Mouse (Mus musculus) CD4-positive helper T cell, adult 2 months (primary cell): ENCODE data around the gene Erc2.

ENCODE experiments used
- DNase-seq: peaks from one replicate; pipeline ENCODE4 v3.0.0-alpha.2; 2012; ENCODE audit warnings: low read depth, missing footprints, low spot score

Erc2 gene

DNA sequence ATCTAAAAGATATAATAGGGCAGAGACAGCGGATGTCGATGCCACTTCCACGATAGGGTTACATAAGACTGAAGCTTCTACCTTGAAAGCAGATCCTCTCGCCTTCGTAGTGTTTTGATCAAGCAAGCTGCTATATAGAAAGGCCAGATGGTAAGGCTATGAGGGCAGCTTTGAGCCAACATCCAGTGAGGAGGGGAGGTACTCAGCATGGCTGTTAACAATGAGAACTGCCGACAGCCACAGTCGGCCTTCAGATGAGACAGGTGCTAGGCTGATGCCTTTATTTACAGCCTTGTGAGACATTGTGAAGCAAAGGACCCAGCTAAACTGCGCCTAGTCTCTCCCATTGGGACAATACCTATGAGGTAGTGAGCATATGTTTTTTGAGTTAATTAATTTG, 156.3 kb downstream of the Erc2 start:
- DNase-seq = no peak

DNA sequence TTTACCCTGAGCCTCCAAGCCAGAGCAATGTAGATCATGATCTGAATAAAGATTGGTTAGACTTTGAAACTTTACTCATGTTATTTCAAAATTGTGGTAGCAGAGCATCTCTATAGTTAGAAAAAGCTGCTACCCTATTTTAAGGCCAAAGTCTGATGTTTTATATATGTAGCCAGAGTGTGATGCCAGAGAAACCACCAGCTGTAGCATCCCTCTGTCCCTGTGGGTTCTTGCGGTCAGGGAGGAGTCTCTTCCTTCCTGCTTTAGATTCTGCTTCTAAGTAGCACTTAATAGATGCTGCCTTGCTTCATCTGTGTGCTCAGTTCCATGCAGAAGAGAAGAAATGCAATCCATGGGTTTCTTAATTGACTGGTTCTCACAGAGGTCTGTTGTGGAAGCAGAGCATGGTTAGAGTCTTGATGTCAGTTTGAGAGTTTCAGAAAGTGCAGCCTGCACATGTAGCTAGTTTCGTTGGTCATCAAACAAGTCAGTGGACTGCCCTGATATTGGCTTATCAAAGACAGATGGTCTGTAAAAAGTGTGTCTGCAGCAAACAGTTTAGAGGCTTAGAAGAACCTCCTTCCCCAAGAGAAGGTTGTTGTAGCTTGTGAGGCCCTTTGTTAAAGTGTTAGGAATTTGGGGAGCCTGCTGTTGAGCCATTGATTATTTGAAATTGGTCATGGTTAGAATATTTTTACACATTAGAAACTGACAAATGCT, 156.9 kb downstream of the Erc2 start:
- DNase-seq = no peak

DNA sequence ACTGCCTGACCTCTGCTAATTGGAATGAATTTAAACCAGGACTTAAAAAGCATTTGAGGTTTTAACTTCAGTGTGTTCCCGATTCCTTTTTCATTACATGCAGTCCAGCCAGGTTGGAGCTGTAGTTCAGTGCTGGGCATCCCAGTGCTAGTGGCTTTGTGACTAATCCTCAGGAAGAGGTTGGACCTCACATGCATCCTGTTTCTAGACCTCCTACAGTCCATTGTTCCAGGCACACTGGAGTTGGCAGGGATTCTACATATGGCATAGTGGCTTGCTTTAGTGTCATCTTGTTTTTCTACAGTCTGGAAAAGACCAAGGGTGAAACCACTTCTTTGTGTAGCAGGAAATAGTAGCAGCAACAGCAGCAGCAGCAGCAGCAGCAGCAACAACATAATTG, 159.0 kb downstream of the Erc2 start:
- DNase-seq = no peak

DNA sequence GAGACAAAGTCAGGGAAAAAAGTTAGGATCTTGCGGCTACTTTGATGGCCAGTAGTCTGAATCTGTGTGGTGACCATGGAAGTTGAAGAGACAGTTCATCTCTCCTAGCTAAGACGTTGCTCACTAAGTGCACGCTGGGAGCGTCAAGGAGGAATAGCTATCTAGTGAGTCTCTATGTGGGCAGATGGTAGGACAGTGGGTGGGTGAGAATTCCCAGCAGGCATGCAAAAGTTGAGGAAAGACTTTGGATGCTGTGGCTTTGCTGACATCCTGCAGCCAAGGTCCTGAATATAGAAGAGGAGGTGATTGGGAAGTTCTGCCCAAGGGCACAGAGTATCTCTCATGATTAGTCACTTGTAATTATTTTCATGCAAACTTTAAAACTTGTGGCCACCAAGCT, 162.6 kb downstream of the Erc2 start:
- no peak for DNase-seq

DNA sequence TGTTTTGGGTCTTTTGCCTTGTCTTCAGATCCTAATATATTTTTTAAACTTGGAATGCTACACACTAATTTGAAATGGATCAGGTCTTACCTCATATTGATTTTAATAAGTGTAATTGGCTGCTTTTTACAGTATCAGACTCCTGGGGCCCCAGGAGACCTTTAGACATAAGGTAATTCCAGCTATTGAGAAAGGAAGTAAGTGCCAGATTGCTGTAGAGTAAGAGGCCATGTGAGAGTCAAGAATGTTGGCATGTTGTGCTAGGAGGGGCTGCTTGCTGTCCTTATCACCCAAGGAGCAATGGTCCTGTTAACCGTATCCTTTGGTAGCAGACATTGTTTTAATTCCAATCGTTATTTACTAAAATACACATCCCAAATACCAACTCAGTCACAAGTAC, 163.3 kb downstream of the Erc2 start:
- no peak for DNase-seq

DNA sequence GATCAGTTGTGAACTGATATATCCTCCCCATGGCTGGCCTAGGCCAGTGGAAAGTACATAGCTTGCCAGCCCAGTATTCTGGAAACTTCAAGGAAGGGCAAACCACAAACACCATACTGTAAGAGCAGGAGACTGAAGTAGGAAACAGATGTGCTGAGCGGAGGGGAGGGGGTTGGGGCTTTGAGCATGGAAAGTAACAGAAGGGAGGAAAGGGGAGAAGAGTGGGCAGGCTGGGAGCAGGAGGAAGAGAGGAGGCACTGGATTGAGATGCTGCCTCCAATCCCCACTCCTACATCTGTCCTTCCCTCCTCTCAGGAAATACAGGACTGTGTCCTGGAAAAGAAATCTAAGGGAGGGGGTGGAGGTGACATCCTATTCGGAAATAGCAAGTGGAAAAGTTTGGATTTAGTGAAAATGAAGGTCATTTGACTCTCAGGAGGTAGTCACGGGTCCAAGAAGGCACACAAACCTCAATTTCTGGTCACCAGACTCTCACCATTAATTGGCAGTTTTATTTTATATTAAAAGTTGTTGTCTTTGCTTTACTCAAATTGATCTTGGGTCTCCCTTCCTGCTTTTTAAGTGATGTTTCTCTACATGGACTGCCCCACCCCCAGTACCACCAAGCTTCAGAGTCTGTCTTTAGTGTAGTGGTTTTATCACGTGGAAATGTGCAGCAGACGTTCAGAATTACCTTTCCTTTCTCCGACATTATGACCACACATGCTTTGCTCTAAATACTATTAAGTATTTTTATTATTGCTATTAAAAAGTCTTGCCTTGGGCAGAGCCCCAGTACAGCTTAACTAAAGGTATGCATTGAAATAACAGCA, 167.1 kb downstream of the Erc2 start:
- DNase-seq = no peak

DNA sequence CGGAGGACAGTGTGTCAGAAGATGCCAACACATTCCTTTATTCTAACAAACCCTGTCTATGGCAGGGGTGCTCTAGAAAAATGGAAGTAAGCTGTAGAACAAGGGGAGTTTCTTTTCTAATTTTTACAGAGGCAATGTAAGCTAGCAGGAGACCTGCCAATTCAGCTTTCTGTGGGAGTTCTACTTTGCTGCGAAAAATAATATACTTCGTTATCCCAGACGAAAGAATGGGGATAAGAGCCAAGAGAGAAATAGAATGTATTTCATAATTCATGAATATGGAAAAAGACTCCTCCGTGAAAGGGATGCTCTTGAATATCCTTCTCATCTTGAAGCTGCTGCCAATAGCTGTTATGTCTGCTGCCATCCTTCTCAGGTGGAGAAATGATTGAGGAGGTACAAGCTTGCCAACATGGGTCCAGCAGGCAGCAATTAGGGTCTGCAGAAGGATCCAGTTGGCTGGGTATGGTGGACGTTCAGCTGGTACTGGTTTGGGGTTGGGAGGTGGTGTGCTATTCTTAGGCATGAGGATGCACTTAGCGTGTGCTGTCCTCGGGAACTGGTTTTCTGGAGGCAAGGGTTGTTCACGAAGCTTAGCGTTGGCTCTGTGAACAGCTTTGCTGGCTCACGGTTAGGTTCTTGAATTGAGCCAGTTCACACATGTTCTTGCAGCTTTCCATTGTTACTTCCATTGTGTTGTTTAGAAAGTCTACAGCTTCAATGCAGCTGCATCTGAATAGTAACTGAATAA, 176.1 kb downstream of the Erc2 start:
- peak; percentile 3 for DNase-seq

DNA sequence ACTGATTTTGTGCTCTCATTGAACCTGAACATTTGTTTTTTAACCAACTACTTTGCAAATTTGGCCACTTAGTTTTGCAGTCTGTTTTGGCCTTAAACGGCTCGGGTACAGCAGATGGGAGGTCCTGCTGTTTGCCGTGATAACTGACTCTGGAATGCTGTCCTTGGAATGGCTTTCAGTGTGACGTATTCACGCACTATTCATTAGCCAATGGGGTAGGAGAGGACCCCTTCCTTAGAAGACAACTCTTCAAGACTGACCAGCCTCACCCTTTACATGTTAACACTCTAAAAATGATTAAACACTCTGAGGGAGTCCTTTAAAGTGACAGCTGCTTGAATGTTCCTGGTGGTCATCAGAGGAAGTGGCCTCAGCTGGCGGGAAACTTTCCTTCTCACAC, 178.5 kb downstream of the Erc2 start:
- DNase-seq = no peak

DNA sequence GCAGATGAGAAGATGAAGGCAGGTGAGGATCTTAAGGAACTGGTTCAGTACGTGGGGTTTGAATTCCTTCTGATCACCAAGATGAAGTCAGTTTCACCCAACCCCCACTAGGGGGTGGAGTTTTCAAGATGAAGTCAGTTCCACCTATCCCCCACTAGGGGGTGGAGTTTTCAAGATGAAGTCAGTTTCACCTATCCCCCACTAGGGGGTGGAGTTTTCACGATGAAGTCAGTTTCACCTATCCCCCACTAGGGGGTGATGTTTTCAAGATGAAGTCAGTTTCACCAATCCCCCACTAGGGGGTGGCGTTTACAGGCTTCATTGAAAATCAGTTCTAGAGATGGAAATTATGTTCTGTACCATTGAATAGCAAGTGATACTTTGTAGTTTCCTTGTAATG, 181.7 kb downstream of the Erc2 start:
- peak; percentile 48 for DNase-seq

DNA sequence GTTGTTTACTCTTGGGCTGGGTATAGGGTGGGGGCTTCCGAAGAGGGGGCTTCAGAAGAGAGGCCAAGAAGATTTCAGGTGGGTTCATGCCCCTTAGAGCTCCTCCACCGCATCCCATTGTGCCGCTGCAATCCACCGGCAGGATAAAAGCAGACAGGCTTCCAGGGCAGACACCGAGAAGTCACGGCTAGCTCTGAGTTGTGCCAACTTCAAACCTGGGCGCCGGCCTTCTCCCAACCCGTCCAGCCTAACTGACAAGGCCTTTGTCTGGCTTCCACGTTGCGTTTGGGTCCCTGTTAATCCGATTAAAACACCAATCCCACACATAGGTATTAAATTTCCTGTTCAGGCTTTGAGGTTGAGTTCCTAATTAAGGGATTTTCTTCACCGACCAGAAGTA, 182.8 kb downstream of the Erc2 start:
- DNase-seq = no peak

DNA sequence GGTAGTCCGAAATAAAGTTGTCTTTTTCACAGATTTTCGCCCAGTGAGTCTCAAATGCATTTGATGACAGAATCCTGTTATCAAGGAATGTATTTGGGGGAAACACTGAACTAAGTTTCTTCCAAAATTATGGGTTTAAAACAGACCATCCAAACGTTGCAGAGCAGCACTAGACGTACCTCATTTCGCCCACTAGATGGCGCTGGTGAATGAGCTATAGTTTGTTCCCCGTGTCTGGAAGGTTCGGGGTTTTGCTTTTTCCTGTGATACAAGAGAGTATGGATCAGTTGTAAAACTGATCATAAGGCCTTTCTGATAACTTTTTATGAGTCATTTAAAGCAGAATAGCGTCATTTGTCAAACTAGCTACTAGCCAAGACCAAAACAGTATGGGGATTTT, 185.9 kb downstream of the Erc2 start:
- DNase-seq = no peak

DNA sequence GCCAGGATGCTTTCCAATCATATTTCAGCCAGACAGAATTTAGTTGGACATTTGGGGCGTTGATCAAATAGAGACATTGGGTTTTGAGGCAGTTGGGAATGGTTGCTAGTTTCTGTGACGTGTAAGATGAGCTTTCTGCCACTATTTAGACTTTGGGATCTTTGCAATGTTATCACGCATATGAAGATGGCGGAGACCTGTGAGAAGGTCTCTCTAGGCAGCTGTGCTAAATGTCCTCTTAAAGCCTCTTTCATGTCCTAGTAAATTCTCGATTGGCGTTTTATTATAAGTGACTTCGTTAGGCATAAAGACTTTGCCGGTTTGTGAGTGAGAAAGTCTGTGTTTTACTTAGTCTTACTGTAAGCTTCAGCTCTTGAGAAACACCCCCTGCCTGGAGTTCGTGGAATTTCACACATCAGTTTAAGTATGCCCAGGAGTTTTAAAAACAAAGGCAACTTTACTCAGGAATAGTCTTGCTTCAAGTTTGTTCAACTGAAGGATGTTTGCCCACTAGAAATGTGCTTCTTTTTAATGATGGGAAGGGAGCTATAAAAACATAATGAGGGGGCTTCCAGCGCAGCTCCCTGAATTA, 186.4 kb downstream of the Erc2 start:
- DNase-seq = no peak

DNA sequence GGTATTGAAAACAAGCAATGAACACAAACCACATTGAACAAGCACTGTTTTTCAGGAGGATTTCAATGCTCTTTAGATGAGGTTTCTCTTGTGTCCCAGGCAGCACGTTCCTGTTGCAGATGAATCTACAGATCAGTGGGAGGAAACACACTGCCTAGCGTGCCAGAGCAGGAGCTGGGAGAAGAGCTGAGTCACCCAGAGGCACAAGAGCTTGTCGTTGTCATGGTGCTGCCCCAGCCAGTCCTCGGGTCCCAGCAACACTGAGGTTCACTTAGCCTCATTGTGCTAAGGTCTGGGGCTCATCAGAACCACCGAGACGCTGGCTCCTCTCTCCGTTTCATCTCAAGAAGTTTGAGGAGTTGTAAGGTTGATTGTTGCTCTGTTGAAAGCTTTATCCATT, 188.6 kb downstream of the Erc2 start:
- DNase-seq = no peak

DNA sequence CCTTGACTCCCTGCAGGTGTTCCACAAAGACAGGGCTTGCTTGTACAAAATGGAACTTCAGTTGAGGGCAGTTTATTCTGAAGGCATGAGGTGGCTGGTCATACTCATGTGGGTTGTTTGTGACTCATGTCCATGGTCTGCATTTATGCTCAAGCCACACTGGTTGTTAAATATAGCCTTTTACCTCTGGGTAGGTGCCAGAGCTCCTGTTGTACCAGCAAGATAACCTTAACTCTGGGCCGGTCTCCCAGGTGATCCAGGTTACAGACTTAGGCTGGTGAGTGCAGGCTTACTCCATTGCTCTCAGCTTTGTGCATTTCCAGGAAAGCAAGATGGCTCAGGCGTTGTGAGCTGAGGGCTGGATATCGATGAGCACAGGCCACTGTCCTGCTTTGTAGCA, 189.4 kb downstream of the Erc2 start:
- no peak for DNase-seq

DNA sequence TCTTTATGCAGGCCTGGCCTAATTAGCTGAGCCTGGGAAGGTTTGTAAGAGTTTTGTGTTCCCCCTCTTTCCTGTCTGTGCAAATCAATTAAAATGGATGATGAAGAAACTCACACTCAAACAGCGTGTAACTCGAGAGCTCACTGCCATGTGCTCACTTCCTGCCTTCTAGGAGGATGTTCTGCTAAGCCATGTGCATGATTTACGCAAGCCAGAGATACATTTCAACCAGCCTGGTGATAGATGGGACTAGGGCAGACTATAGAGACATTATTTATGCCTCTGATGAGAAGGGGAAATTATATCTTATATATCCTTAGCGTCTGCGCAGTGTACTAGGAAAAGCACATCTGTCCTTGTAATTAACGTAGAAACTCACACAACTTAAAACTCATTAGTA, 193.5 kb downstream of the Erc2 start:
- DNase-seq = no peak

DNA sequence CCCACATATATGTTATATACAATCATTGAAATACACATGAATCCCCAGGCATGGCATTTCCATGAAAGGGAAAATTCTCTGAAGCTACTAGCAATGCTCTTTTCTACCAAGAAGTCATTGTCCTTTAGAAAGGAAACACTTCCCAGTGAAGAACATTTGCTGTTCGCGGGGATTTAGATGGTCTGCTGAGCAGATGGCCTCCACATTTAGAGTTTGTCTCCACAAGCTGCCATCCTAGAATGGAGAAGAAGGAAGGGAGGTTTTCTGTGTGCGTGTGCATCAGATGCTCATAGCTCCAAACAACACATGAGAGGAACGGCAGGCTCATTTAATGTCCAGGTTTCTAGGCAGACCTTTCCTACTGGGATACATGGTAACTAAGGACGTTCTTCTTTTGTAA, 196.8 kb downstream of the Erc2 start:
- no peak for DNase-seq

DNA sequence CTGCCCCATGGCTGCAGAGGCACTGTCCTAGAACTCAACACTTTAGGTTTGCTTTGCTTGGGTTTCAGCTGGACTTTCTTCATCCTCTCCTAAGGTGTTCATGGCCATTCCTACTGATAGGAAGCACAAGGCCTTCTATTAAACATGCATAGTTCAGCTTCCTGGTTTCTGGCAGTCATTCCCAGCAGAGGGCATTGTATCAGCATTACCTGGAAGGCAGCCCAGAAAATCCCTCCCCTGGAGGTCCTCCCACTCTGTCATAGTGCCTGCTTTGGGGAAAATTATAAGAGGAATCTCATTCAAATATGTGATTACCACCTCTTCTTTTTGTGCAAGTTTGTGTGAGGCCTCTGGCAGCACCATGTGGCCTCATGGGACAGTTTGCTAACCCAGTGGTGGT, 199.6 kb downstream of the Erc2 start:
- DNase-seq = no peak

DNA sequence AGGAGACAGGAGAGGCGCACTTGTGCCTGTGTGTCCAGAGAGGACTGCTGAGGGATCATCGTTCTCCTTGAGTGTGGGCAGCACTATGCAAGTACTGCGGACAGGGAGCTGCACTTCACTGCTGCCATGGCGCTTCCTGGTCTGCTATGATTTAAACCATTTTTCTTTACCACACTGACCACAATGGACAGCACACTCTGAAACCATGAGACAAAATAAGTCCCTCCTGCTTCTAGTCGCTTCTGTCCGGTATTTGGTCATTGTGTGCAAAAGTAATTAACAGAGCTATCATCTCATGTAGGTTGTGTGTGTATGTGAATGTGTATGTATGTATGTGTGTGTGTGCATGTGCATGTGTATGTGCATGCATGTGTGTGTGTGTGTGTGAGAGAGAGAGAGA, 200.3 kb downstream of the Erc2 start:
- DNase-seq = no peak

DNA sequence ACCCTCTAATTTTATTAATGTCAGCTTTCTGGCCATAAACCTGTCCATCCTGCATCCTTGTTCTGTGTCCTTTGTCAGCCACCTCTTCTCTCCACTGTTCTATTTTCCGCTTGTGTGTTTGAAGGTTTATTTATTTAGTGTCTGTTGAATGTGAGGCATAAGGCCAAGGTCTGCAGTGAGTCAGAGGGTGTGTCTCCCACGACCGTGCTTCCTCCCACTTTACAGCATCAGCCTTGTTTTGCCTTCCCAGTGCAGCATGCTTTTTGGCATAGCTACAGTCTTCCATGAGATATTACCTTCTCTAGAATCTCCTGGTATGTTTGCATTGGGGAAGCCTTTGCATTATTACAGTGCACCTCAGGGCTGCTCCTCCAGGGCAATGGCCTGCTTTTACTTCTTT, 200.8 kb downstream of the Erc2 start:
- DNase-seq = no peak

DNA sequence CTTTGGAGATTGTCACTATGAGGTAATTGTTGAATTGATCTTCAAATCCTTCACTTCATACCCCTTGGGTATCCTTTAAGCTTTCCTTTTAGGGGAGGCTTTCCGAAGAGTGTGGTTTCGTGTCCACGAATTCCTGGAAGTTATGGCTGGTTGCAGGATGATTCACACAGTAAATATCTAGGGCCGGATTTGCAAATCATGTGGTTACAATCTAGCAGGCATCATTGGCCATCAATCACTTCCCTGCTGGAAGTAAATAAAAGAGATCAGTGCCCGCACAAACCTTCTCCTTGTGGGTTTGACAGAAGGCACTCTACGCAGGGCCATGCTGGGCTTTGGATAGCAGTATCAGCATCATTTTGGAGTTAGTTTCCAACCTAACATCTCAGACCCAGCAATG, 201.7 kb downstream of the Erc2 start:
- DNase-seq = no peak

DNA sequence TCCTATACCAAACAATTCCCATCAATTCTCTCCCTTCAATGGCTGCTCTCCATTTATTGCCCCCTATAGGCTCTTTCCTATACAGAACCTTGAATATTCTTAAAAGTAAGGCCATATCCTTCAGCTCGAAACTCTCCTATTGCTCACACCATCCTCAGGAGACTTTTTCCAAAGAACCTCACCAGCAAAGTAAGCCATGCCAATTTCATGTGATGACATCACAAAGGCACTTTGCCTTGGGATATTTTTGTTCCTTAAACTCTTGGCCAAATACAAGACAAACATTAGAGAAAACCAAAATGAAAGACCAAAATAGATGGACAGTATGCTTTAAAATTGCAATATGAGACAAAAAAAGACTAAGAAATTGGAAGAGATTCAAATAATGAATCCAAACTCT, 204.6 kb downstream of the Erc2 start:
- no peak for DNase-seq

DNA sequence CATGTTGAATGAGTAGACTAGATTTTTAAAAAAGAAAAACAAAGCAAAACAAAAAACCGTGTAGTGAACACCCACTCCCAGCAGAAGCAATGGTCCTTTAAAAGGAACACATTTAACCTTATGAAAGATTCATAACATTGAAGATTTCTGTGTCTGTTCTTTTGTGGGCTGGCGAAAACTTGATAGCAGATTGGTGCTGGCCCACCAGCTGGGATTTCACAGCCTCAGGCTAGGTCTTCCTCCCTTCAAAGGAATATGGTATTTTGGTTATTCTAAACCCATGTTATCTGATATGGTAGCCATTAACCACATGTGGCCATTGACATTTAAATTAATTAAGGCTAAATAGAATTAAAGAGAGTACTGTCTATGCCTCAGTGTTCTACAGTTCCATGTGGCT, 205.9 kb downstream of the Erc2 start:
- DNase-seq = no peak
